Mouse (Mus musculus): Measurements from ENCODE around the gene Tssk6.

DNA sequence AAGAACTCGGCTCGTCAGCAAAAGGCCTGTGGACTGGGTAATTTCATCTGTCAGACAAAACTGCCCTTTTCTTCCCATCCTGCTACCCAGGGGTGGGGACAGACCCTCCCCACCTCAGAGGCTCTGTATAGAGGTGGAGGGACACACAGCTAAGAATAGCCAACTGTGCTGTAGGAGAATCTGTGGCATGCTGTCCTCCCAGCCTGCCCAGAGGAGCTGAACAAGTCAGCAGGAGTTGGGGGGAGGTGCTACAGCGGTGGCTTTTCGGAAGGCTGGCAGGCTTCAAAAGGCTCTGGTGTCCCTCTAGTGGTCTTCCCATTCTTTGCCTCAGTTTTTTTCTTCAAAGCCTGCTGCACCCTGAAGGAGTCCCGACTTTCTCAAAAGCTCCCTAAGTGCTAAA, 13.8 kb downstream of the Tssk6 start:
- TF ChIP-seq POLR2A (IDR thresholded peaks at IDR 0.05; ENCODE audit: insufficient read depth, low read depth, low read length) (no peak), EP300 (IDR thresholded peaks at IDR 0.05; ENCODE audit: insufficient read depth, low read depth, low read length) (peak; percentile 47; the same call in 1 of the 2 replicates), CTCF (IDR thresholded peaks at IDR 0.05) (peak; percentile 70)

All from heart, adult 2 months (tissue).